Mouse (Mus musculus) cerebellum, adult 2 months (tissue): ENCODE results near the gene Mok.

Experiments
- CTCF ChIP-seq: fragments of 200-500 bp; IDR thresholded peaks from 2 replicates; pipeline ENCODE4 v1.5.1; 2011; ENCODE audit warnings: low read depth, mild to moderate bottlenecking, control low read depth, low read length, moderate library complexity, borderline replicate concordance; ENCODE audit not compliant: insufficient read depth
- POLR2A ChIP-seq: fragments of 200-500 bp; IDR thresholded peaks from 2 replicates; pipeline ENCODE4 v1.6.1; 2011; ENCODE audit warnings: low read length, control low read depth, borderline replicate concordance; ENCODE audit not compliant: insufficient read depth

DNA sequence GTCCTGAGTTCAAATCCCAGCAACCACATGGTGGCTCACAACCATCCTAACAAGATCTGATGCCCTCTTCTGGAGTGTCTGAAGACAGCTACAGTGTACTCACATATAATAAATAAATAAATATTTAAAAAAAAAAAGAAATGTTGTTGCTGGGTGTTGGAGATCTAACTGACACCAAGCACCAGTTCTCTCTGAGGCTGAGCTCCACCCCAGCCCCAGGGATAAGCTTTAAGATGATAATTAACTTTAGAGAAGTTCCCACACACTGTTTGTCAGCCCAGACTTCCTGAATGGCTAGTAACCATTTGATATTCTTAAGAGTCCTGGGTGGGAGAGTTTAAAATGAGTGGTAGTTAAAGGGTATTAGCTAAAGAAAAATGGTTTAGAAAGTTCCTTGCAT is 19.6 kb upstream of the Mok start:
- no peak for TF ChIP-seq POLR2A
- TF ChIP-seq CTCF = no peak
